Mouse (Mus musculus) cortical plate, adult 2 months (tissue): ENCODE measurements at regions not wholly inside any gene's neighbourhood (a gene's known extent, or its start where the extent isn't known, plus 50 kb on each side); places are given as distances from the start of the nearest gene placed in this dataset.

Source experiments
- CTCF ChIP-seq: fragments of 200-500 bp; IDR thresholded peaks from 2 replicates; pipeline ENCODE4 v1.5.1; 2011; ENCODE audit warnings: mild to moderate bottlenecking, control low read depth, low read length; ENCODE audit not compliant: insufficient read depth; ENCODE audit errors: extremely low read depth
- POLR2A ChIP-seq: fragments of 200-500 bp; IDR thresholded peaks from 2 replicates; pipeline ENCODE4 v1.6.1; 2011; ENCODE audit warnings: mild to moderate bottlenecking, low read length, control low read depth; ENCODE audit not compliant: insufficient read depth; ENCODE audit errors: extremely low read depth

DNA sequence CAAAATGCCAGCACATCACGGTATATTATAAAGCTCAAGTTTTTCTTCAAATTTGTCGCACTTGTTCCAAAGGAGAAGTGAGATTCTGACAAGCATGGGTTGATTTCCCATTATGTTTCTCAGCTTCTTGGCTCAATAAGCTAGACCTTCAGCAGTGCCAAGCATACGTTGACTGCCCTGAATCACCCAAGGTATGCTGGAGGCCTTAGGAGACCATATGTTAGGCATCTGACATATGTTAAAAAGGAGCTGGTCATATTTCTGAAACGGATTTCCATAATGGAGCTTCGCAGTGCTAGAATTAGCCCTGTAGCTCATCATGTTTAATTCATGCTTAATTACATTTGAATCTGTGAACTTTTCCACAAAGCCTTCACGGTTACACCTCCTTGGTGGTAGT is 634.7 kb downstream of the Diaph3 start:
- TF ChIP-seq POLR2A (no peak), CTCF (no peak)
